Mouse (Mus musculus) lung, postnatal 0 days (tissue): ENCODE data around the gene Hagh.

ENCODE experiments used
- CTCF ChIP-seq: IDR thresholded peaks from 2 replicates; pipeline ENCODE4 v1.5.1; 2016; ENCODE audit warnings: antibody characterized with exemption, mild to moderate bottlenecking
- EP300 ChIP-seq: IDR thresholded peaks from 2 replicates; pipeline ENCODE4 v1.6.1; 2016; ENCODE audit warnings: antibody characterized with exemption, mild to moderate bottlenecking, control low read depth

DNA sequence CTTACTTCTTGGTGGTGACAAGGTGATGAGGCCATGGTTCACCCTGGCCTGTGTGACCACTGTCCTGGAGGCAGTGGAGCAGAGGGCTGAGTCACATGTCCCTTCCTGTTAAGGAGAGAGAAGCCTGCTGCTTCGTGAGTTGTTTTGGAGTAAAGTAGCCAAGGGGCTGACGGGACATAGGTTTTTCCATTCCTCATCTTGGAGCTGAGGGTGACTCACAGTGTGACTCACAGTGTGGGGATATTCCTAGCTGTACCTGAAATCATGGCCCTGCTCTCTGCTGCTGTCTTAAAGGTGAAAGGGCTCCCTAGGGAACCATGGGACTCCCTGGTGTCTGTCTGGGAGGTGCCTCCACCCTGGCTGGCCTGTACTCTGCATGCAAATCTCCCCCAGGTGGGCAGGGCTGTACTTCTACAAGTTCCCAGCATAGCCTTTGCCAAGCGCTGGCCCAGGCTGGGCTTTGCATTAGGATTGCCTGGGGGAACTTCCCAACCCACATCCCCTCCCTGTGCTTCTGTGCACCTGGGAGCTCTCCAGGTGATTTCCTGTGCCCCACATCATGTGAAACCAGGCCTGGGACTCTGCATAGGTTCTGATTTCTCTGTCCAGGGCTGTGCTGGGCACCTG lies 16.0 kb downstream of the Hagh start:
- no peak for TF ChIP-seq CTCF
- no peak for TF ChIP-seq EP300
